Mouse (Mus musculus) embryonic facial prominence, embryonic 11.5 days (tissue): ENCODE data around the gene Nasp. TPM values are rescaled to one million over a fixed set of nuclear protein-coding genes. Genes with fewer than 3 reads are reported as not detected.
"Not testable (repeated sequence)": the region's sequence is repeated elsewhere in the genome, so short reads cannot be mapped to it uniquely, and the experiment has no call there.

Source experiments
- ATAC-seq: fragments of 200-750 bp; cut with Nextera tagmentation; replicated peaks from 2 replicates; pipeline ENCODE4 v1.8.0; 2017; ENCODE audit warnings: low read depth; ENCODE audit not compliant: insufficient number of reproducible peaks, low FRiP score, low TSS enrichment
- DNase-seq: peaks from one replicate; pipeline ENCODE4 v3.0.0-alpha.2; 2015; ENCODE audit warnings: low spot score
- H3K27ac ChIP-seq: fragments of 300-500 bp; sonication (generic); replicated peaks from 2 replicates; pipeline ENCODE4 v1.5.1; 2014; ENCODE audit warnings: mild to moderate bottlenecking, low read depth, low read length, control low read depth
- H3K27me3 ChIP-seq: fragments of 300-500 bp; sonication (generic); 2 replicates; pipeline ENCODE4 v1.6.1; 2014; ENCODE audit warnings: mild to moderate bottlenecking, low read length, moderate library complexity, mixed read lengths; ENCODE audit not compliant: control insufficient read depth, insufficient read depth
- H3K36me3 ChIP-seq: fragments of 300-500 bp; sonication (generic); replicated peaks from 2 replicates; pipeline ENCODE4 v1.6.1; 2014; ENCODE audit warnings: low read depth, mild to moderate bottlenecking, low read length, moderate library complexity, mixed read lengths; ENCODE audit not compliant: control insufficient read depth, insufficient read depth
- H3K4me1 ChIP-seq: fragments of 300-500 bp; sonication (generic); 2 replicates; pipeline ENCODE4 v1.6.1; 2014; ENCODE audit warnings: low read length, mixed read lengths; ENCODE audit not compliant: control insufficient read depth, insufficient read depth
- H3K4me2 ChIP-seq: fragments of 300-500 bp; sonication (generic); 2 replicates; pipeline ENCODE4 v1.6.1; 2014; ENCODE audit warnings: low read depth, mild to moderate bottlenecking, control low read depth, low read length, moderate library complexity
- H3K4me3 ChIP-seq: fragments of 300-500 bp; sonication (generic); 2 replicates; pipeline ENCODE4 v1.5.1; 2014; ENCODE audit warnings: low read depth, low read length, control low read depth
- H3K9ac ChIP-seq: fragments of 300-500 bp; sonication (generic); replicated peaks from 2 replicates; pipeline ENCODE4 v1.6.1; 2014; ENCODE audit warnings: mild to moderate bottlenecking, control low read depth, low read length
- H3K9me3 ChIP-seq: fragments of 300-500 bp; sonication (generic); replicated peaks from 2 replicates; pipeline ENCODE4 v1.6.1; 2016; ENCODE audit warnings: mild to moderate bottlenecking, low read length, inconsistent platforms, mixed read lengths; ENCODE audit not compliant: control insufficient read depth
- WGBS: fragments of 180-500 bp; shearing (Covaris S2); extraction: QIAGEN DNeasy Blood & Tissue Kit; methylation state at CpG from one replicate; pipeline ENCODE4 v1.1.7; 2014; 5-methylcytosine and 5-hydroxymethylcytosine counted together
- polyA plus RNA-seq: library from polyadenylated mRNA; unstranded; fragments of >200 nt; fragmentation: Nextera tagmentation; extraction: Ambion mirVana; gene quantifications from 2 replicates; pipeline ENCODE4 v1.2.1, GENCODE M21; 2014

The Nasp gene
- polyA plus RNA-seq, 1 experiment from 2014 or later, result 364 TPM

DNA sequence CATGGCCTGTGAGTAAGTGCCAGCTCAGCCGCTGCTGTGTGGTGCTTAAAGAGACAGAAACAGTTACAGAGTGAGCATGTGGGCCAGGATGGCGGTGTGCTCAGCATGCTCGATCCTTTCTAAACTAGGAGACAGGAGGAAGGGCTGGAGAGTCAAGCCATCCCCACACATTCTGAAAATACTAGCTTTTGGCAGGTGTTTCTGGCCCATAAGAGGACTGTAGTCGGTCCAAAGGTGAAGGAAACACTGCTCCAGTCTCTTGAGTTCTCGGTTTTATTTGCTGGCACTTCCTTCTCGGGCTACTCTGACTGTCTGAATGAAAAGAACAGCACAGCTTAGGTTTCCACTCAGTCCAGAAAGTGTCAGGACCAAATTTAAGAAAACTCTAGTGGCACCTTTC lies 33.1 kb upstream of the Nasp start:
- 74% methylated on average over 6 of the region's 6 CpGs for WGBS
- Histone ChIP-seq H3K4me3 (no peak overlapping the region), H3K36me3 (no peaks in the 10 kb centered on the region), H3K27ac (no peak overlapping the region), H3K4me1 (no peaks in the 10 kb centered on the region), H3K9me3 (no peaks in the 10 kb centered on the region), H3K4me2 (no peak overlapping the region), H3K9ac (no peak overlapping the region), H3K27me3 (no peaks in the 10 kb centered on the region)
- DNase-seq (no peak), ATAC-seq (no peak)

DNA sequence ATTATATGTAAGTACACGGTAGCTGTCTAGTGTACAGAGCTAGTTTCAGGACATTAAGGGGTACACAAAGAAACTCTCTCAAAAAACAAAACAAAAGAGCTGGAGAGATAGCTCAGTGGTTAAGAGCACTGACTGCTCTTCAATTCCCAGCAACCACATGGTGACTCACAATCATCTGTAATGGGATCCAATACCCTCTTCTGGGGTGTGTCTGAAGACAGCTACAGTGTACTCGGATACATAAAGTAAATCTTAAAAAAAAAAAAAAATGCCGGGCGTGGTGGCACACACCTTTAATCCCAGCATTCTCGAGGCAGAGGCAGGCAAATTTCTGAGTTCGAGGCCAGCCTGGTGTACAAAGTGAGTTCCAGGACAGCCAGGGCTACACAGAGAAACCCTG lies 32.2 kb upstream of the Nasp start:
- not testable (repeated sequence) for H3K27me3 ChIP-seq, H3K9me3 ChIP-seq, DNase-seq, H3K4me3 ChIP-seq, H3K36me3 ChIP-seq, ATAC-seq, H3K4me1 ChIP-seq, H3K27ac ChIP-seq, H3K9ac ChIP-seq, H3K4me2 ChIP-seq
- 88% methylated on average over 6 of the region's 6 CpGs for WGBS

DNA sequence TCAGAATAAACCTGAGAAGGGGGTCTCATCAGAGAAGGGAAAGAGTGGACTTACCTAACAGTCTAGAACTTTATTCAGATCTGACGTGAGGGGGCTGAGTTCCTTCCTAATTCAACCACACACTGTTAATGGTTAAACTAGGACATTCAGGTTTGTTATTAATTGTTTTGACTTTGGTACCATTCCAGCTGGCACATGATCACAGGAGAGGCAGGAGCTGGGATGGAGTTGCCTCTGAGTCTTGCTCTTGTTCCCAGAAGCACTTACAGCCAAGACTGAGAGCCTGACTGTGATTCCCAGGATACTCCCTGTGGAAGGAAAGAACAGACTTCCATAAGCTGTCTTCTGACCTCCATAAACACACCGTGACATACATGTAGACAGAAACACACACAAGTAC lies 31.7 kb upstream of the Nasp start:
- H3K9me3 ChIP-seq, result no peaks in the 10 kb centered on the region
- H3K4me1 ChIP-seq, result no peaks in the 10 kb centered on the region
- no peak for DNase-seq
- H3K27me3 ChIP-seq, result no peaks in the 10 kb centered on the region
- H3K4me2 ChIP-seq, result no peak overlapping the region
- 92% methylated on average over 2 of the region's 2 CpGs for WGBS
- H3K4me3 ChIP-seq, result no peak overlapping the region
- H3K36me3 ChIP-seq, result no peaks in the 10 kb centered on the region
- H3K9ac ChIP-seq, result no peak overlapping the region
- ATAC-seq, result no peak
- no peak overlapping the region for H3K27ac ChIP-seq

DNA sequence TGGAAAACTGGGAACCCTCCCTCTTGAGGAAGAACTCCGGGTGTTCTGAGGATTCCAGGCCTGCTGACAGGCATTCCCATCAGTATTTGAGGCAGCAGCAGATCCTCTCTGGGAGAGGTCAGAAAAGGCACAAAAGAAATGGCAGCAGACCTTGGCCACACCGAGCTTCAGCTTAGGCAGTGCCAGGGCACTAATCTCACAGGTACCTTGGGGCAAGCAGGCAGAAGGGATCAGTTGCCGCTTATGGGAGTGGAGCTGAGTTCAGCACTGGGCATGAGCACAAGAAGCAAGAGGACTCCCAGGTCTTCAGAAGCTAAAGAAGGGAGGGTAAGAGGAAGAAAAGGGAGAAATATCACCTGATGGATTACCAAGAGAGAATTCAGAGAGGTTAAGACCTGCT lies 30.2 kb upstream of the Nasp start:
- no peaks in the 10 kb centered on the region for H3K4me1 ChIP-seq
- DNase-seq, result no peak
- WGBS, result 45% methylated on average over 3 of the region's 3 CpGs

DNA sequence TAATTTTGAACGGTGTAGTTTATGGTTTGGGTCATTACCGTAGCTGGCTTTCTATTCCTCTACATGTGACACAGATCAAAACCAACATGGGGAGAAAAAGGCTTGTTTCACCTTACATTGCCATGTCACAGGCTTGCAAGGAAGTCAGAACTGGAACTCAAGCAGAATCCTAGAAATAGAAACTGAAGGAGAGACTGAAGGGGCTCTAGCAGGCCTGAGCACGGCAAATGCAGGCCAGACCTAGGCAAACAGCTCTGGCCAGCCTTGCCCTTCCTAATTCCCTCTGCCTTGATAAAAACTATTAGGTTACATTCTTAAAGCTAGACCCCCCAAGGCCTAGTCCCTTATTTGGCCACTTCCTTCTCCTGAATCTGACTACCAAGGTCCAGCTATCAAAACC lies 27.9 kb upstream of the Nasp start:
- WGBS, result 59% methylated on average over 3 of the region's 3 CpGs
- DNase-seq (no peak), ATAC-seq (no peak)

More for the DNA sequence above, 30.2 kb upstream of the Nasp start:
- H3K4me2 ChIP-seq, result no peak overlapping the region
- H3K4me3 ChIP-seq, result no peak overlapping the region
- H3K9me3 ChIP-seq, result no peaks in the 10 kb centered on the region
- H3K9ac ChIP-seq, result no peak overlapping the region
- H3K27me3 ChIP-seq, result no peaks in the 10 kb centered on the region
- no peak for ATAC-seq
- no peak overlapping the region for H3K27ac ChIP-seq
- no peaks in the 10 kb centered on the region for H3K36me3 ChIP-seq

DNA sequence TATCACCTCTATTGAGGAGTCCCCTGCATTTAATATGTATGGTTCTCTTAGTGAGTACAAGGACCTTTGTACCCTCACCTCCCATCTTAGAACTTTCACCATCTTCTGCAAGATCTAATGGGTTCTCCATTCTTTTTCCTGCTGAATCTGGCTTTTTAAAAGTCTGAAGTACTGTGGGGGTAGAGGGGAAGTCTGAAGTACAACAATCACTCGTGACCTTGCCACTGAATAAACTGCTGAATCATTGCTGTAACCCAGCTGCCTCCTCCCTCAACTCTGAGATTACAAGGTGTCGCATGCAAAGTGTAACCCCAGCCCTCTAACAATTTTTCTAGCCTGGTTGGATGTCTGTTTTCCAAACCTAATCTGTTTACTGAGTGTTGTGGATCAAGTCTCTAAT lies 27.4 kb upstream of the Nasp start:
- no peak overlapping the region for H3K9ac ChIP-seq
- ATAC-seq (no peak), DNase-seq (no peak)
- H3K36me3 ChIP-seq, result no peaks in the 10 kb centered on the region
- H3K4me2 ChIP-seq, result no peak overlapping the region
- 71% methylated on average over 2 of the region's 2 CpGs for WGBS
- no peak overlapping the region for H3K4me3 ChIP-seq
- peaks cover 1% of the 10 kb centered on the region; the same call in 1 of the 2 replicates for H3K4me1 ChIP-seq
- no peak overlapping the region for H3K27ac ChIP-seq
- no peaks in the 10 kb centered on the region for H3K9me3 ChIP-seq
- H3K27me3 ChIP-seq, result no peaks in the 10 kb centered on the region

More for the DNA sequence above, 27.9 kb upstream of the Nasp start:
- Histone ChIP-seq H3K4me1 (no peaks in the 10 kb centered on the region), H3K36me3 (no peaks in the 10 kb centered on the region), H3K9ac (no peak overlapping the region), H3K27ac (no peak overlapping the region), H3K27me3 (no peaks in the 10 kb centered on the region), H3K9me3 (no peaks in the 10 kb centered on the region), H3K4me2 (no peak overlapping the region), H3K4me3 (no peak overlapping the region)

DNA sequence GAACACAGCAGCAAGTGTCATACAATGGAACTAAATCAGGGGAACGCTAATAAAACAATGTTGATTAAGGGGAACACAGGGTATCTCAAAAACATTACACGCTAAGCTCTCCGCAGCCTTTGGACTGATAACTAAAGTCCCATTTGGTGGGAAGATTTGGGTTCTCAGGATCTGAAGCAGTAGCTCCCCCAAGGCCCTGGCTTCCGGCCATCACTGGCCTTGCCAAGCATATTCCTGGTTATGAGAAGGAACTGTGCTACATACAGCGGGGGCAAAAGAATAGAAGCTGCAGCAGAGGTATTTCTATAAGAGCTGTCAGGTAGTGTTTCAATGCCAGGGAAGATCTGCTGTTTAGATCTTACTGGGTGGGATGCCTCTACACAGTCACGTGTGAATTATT lies 25.5 kb upstream of the Nasp start:
- no peak for DNase-seq
- Histone ChIP-seq H3K9me3 (no peaks in the 10 kb centered on the region), H3K4me1 (peaks cover 2% of the 10 kb centered on the region; the same call in 1 of the 2 replicates), H3K4me3 (no peak overlapping the region), H3K36me3 (no peaks in the 10 kb centered on the region), H3K9ac (no peak overlapping the region), H3K27ac (no peak overlapping the region), H3K27me3 (no peaks in the 10 kb centered on the region), H3K4me2 (no peak overlapping the region)
- ATAC-seq, result no peak
- 89% methylated on average over 6 of the region's 6 CpGs for WGBS

DNA sequence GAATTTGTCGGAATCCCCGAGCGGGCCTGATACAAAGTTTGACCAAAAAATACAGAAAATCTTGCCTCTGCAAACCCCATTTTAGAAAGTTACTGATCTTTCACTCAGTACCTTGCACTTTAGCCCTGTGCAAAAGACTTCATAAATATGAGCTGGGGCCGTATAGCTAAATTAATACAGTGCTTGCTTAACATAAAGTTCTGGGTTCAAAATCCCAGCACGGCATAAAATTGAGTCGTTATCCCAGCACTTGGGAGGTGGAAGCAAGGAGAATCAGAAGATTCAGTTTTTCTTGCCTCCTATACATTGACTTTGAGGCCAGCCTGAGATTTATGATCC lies 24.0 kb upstream of the Nasp start:
- DNase-seq (no peak), ATAC-seq (peak; percentile 33; the same call in 1 of the 2 replicates)
- peaks cover 2% of the 10 kb centered on the region; the same call in 1 of the 2 replicates for H3K4me1 ChIP-seq
- WGBS, result 10% methylated on average over 6 of the region's 6 CpGs
- H3K27ac ChIP-seq, result no peak overlapping the region
- no peaks in the 10 kb centered on the region for H3K9me3 ChIP-seq
- peak overlapping the region; percentile 98 for H3K9ac ChIP-seq
- peak overlapping the region; percentile 5; the same call in 1 of the 2 replicates for H3K4me2 ChIP-seq
- H3K36me3 ChIP-seq, result no peaks in the 10 kb centered on the region
- peak overlapping the region; percentile 94 for H3K4me3 ChIP-seq
- H3K27me3 ChIP-seq, result no peaks in the 10 kb centered on the region
